Mouse (Mus musculus): ENCODE data around the gene Rere.

Rere gene

DNA sequence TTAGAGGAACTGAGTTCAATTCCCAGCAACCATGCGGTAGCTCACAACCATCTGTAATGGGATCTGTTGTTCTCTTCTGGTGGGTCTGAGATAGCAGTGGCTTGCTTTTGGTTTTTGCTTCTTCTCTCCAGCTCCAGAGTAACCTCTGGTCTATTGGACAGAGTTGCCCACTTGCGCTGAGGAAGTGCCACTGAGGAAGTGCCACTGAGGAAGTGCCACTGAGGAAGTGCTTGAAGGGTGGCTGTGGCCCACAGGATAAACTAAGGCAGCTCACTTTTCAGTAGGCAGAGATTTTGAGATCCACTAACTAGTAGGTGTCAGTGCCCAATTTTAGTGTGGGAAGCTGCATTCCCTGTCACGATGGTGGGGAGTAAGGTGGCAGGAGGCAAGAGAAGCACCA, 327.2 kb downstream of the Rere start:
- DNase-seq (ENCODE audit: low spot score), result no peak

DNA sequence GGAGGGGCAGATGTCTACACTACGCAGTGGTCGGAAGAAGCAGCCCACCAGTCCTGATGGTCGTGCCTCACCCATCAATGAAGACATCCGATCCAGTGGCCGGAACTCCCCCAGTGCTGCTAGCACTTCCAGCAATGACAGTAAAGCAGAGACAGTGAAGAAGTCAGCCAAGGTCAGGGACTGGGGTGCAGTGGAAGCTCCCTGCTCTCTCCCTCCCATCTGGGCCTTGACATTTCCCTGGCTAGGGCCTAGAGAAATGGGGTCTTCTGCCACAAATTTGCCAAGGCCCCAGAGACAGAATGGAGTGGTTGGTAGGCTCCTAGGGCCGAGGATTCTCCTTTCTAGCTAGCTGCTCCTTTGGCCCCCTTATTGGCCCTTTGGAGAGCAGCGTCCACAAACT, 332.3 kb downstream of the Rere start:
- DNase-seq (ENCODE audit: low spot score), result no peak

DNA sequence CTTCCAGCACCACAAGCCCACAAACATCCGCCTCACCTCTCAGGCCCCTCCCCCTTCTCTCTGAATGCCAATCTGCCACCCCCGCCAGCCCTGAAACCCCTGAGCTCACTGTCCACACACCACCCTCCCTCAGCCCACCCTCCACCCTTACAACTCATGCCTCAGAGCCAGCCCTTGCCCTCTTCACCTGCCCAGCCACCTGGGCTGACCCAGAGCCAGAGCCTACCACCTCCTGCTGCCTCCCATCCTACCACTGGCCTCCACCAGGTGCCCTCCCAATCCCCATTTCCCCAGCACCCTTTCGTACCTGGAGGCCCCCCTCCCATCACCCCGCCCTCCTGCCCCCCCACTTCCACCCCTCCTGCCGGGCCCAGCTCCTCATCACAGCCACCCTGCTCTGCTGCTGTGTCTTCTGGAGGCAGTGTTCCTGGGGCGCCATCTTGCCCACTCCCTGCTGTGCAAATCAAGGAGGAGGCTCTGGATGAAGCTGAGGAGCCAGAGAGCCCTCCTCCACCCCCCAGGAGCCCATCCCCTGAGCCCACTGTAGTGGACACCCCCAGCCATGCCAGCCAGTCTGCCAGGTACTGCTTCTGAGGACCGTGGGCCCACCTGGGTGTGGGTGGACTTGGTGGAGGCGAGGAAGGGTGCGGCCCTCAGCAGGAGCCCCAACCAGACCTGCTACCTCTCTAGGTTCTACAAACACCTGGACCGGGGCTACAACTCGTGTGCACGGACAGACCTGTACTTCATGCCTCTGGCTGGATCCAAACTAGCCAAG, 334.0 kb downstream of the Rere start:
- DNase-seq (ENCODE audit: low spot score), result no peak

DNA sequence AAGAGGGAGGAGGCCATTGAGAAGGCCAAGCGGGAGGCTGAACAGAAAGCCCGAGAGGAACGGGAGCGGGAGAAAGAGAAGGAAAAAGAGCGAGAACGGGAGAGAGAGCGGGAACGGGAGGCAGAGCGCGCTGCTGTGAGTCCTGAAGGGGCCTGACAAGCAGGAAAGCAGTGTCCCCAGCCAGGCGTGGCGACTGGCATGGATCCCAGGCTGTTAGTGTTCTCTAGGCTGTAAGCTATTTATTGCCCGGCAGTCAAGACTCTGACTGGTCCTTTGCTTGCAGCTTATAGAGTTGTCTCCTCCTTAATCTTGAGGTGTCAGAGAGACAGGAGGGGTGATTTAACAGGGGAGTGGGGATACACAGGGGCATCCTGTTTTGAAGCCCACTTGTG, 334.6 kb downstream of the Rere start:
- DNase-seq (ENCODE audit: low spot score), result peak; percentile 25

DNA sequence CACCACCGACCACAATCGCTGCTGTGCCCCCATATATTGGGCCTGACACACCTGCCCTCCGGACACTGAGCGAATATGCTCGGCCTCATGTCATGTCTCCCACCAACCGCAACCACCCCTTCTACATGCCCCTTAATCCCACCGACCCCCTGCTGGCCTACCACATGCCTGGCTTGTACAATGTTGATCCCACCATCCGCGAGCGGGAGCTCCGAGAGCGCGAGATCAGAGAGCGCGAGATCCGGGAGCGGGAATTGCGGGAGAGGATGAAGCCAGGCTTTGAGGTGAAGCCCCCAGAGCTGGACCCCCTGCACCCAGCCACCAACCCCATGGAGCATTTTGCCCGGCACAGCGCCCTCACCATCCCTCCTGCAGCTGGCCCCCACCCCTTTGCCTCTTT, 335.4 kb downstream of the Rere start:
- no peak for DNase-seq (ENCODE audit: low spot score)

DNA sequence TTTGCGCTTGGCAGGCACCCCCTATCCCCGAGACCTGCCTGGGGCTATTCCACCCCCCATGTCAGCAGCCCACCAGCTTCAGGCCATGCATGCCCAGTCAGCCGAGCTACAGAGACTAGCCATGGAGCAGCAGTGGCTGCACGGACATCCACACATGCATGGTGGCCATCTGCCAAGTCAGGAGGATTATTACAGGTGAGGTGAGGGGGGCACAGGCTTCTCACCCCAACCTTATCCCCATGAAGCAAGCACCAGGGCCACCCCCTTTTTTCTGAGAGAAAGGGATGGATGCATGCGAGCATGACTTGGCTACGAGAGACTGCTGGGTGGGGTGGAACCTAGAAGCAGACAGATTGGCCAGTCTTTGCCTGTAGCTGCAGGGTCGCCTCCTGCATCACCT, 337.6 kb downstream of the Rere start:
- no peak for DNase-seq (ENCODE audit: low spot score)

DNA sequence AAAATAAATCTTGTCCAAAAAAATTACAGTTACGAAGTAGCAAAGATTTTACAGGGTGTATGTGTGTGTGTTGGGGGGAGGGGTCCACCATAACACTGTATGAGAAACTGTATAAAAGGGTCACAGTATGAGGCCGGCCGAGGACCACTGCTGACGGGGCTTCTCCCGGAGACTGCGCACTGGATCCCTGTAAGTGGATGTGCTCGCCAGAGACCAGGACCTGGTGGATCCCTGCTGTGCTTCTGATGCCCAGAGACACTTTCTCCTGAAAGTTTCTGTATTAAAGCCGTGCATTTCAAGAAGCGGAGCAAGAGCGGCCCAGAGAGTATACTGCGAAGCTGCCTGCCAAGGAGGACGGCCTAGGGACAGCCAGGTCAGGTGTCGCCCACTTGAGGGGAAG, 341.2 kb downstream of the Rere start:
- no peak for DNase-seq (ENCODE audit: low spot score)

DNA sequence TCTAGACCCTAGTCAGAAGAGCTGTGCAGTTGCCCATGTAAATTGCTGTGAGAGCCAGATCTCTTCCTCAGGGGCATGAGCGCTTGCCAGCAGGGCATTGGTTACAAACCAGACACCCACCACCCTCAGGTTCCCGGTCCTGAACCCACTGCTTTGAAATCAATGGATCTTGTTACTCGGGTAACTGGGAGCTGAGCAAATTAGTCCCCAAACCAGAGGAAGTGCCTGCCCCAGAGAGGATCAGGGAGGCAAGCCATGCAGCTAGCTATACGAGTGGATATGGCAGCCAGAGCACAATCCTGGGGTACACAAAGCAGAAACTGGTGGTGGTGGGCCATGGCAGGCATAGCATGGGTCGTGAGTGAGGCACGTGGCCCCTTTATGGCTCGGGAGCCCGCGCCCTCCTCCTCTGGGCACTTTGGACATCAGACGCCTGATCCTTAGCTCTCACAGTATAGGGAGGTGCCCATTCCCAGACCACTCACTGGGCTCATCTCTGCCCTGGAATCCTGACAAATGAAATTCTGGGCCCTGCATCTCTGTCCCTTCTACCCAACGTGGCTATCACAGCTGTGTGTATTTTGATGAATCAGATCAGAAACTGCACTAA, 342.9 kb downstream of the Rere start:
- DNase-seq (ENCODE audit: low spot score), result no peak

DNA sequence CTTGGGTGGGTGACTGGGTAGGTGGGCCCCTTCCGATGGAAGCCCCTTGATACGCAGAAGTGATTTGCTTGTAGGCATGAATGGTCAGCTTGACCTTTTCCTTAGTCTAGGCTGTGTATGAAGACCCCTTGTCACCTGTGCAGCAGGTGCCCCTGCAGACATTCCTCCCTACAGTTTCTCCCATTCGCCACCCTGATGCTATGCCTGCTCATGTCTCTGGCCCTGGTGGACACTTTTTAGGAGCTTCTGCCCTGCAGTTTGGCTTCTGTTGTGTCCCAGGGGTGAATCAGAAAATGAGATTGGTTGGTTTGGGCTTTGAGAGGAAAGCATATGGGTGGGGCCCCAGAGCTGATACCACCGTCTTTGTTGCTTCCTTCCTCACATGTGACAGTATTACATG, 343.5 kb downstream of the Rere start:
- no peak for DNase-seq (ENCODE audit: low spot score)

DNA sequence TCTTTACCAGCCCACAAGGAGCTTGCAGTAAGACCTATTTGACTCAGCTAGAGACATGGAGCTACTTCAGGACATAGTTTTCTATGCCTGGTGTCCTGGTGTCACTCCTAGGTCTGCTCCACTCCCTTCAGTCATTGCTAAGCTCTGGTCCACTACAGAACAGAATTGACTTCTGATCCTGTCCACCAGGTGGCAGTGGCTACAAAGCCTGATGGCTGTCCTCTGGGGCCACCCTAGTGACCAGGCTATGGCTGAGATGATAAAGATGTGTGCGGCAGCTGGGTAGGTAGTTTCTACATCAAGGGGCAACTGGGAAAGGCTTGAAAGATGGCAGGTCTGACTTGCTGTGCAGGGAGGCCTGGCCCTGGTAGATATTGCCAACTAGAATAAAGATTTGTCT, 344.0 kb downstream of the Rere start:
- DNase-seq (ENCODE audit: low spot score), result peak; percentile 56

DNA sequence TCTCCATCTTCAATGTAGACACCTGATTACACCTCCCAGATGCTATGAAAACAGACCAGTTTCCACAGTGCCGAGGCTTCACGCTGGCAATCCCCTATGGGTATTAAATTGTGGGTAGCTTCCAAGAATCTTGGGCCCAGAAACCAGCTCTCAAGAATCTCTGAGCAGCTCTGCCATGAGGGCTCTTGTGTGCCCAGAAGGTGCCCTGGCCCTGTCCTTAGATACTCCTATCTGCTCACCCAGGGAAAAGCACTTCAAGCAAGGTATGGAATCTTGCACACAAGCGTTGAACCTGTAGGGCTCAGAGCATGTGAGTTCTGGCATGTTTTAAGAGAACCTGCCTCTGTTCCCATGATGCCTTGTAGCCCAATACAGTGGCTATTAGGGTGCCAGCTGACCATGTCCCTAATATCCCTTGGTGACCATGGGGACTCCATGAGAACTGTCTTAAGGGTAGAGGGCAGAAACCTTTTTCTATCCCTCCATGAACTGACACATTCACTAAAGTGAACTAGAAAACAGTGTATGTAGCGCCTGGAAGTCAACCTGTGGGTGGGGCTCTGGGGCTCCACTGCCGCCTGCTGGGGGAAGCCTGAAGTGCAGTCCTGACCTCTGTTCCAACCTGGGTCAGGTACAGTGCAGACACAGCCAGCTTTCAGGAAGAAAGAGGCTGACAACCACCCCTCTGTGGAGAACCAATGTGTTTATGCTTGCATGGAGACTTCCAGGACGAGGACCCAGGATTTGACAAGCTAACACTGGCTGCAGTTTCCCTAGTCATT, 344.7 kb downstream of the Rere start:
- peak; percentile 66 for DNase-seq (ENCODE audit: low spot score)

DNA sequence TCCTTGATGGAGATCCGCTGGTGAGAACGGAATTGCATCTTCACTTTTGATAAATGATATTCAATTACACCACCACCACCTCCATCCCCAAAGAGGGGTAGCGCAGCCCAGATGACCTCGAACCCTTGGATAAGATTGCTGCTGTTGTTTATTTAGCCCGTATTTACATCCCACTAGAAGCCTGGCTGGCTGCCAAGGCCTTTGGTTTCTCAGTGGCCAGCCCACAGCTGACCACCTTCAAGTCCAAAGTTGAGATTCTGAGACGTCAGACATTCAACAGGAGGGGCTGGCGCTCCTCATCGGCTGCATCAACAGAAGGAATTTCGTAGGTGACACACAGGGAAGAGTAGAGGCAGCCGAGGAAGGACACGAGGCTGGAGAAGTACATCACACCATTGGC, 347.8 kb downstream of the Rere start:
- no peak for DNase-seq (ENCODE audit: low spot score)

DNA sequence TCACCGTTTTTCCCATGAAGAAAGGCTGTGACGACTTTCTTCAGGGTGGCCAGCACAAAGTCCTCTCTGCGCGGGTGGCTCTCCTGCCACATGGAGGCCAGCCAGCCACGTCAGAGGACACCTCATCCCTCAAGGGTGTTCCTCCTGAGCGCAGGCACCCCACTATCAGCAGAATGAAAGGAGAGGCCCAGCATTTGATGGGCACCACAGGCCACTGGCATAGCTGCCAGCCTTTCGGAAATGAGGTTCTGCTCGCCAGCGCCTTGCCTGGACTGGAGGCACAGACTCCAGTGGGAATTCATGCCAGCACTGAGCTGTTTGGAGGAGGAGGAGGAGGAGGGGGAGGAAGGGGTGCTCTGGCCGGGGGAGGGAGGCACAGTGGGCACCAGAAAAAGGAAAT, 354.1 kb downstream of the Rere start:
- no peak for DNase-seq (ENCODE audit: low spot score)

DNA sequence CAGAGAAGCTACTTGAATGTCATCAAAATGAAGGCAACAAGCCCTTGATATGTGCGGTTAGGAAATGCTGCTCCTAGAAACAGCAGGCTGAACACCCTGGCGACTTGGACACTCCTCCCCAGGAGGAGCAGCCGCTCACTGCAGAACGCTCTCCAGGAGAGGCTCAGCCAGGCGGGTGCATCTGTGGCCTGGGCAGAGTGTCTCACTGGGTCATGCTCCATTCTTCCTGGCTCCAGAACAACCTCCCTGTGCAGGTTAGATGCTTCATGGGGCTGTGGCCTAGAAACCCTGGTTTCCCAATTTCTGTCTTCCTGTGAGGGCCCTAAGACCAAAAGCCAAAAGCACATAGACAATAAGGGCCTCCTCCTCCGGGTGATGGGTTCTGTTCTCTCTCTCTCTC, 355.2 kb downstream of the Rere start:
- DNase-seq (ENCODE audit: low spot score), result no peak

DNA sequence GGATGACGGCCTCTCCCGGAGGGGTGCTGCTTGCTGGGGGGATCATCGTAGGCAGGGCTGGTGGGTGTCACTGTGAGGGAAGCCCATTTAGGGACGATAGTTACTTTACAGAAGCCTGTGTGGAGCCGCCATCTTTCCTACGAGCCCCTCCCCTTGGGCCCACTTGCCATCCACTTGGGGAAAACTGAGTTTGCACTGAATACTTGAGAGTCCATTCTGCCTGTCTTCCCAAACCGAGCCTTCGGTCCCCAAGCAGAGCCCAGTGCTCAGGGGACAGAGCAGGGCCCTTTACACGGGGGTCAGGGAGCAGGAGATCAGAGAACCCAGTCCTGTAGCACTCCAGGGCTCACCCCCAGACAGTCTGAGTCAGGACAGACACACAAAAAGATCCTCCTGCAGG, 362.9 kb downstream of the Rere start:
- DNase-seq (ENCODE audit: low spot score), result no peak

DNA sequence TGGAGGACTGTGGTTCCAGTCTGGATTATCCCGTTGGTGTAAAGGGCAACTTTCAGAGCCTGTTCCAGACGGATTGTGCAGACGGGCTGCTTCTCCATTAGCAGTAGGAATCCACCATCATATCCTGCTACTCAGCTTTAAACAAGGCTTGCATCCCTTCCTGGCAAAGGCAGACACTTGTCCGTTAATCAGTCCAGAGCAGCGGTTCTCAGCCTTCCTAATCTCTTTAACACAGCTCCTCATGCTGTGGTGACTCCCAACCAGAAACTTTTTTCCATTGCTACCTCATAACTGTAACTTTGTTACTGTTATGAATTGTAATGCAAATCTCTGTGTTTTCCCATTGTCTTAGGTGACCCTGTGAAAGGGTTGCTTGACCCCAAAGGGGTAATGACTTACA, 367.9 kb downstream of the Rere start:
- DNase-seq (ENCODE audit: low spot score), result no peak

DNA sequence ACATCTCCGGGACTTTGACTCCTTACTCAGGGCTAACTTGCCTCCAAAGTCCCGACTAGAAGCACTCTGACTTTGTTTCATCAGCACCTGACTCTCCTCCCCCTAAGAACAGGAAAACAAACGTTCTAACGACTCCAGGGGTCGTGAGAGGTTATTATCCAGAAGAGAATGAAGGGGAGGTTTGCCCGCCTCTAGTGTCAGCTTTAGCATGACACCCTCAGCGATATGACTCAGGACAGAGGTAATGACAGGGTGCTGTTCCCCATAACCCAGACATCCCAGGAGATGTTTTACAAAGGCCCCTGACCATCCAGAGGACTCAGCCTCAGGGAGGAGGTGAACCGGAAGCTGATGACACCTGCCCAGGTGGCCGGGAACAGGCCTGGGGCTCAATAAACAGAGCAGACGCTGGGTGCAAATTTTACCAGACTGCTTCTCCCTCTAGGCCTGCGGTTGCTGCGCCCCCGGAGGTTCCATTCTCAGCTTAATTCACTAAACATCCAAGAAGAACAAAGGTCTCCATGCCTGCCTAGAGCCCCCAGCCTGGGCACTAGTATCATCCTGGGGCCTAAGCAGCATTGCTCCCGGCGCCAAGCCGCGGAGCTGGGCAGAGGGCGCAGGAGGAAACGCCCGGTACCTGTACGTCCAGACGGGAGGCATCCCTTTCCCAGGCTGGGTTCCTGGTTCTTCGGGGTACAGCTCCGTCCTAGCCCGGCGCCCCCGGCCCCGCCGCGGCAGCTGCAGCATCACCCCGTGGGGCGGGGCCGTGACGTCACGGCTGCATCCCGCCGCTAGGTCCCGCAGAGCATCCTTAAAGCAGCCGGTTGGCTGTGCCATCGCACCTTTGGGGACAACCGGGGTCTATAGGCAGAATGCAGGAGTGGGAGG, 370.2 kb downstream of the Rere start, which contains the start of gene Slc45a1:
Gene Slc45a1 (minus strand): TSS at position 785 of the 888 bp plus-strand sequence.
- DNase-seq (ENCODE audit: low spot score), result no peak

DNA sequence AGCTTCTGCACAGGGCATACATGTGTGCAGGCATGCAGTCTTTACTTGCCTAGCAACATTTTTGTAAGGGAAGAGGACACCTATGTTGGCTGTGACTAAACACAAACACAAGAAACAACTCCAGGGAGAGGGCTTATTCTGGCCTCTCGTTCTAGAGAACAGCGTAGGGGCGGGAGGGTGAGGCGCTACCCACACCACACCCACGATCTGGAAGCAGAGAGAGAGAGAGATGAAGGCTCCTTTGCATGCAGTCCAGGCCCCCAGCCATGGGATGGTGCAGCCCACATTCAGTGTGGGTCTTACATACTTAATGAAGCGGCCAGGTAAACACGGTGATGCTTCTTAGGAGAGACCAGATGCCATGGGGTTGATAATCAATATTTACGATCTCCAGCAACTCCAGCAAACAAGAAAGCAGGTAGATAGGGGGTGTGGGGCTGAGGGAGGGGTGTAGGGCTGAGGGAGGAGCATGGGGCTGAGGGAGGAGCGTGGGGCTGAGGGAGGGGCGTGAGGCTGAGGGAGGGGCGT, 371.7 kb downstream of the Rere start:
- no peak for DNase-seq (ENCODE audit: low spot score)

DNA sequence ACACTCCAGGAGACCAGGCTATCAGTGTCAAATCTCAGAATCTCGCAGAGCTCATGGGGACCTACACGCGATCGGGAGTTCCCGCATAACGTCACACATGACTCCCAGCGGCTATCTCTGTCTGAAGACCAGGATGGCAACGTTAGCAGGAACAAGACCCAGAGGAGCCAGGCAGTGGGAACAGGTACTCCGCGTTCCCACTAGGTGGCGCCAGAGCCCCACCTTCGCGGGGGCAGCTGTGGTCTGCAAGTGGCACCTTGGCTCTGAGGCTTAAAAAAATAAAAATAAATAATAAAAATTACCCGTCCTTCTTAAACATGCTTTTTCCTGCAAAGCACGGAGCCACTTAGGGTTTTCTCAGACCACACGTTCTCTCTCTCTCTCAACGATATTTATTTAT, 374.5 kb downstream of the Rere start:
- DNase-seq (ENCODE audit: low spot score), result peak; percentile 89

DNA sequence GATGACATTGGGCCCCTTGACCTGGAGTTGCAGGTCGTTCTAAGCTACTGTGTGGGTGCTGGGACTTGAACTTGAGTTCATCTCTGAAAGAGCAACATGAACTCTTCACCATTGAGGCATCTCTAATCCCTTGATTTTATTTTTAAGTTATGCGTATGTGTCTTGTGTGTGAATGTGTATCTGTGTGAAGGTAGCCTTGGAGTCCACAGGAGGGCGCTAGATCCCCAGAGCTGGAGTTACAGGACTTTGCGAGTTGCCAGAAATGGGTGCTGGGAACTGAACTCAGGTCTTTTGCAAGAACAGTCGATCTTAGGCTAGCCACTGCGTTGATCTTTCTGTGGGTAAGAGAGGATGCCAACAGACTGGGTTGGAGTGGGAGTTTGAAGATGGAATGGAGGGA, 375.1 kb downstream of the Rere start:
- no peak for DNase-seq (ENCODE audit: low spot score)

DNA sequence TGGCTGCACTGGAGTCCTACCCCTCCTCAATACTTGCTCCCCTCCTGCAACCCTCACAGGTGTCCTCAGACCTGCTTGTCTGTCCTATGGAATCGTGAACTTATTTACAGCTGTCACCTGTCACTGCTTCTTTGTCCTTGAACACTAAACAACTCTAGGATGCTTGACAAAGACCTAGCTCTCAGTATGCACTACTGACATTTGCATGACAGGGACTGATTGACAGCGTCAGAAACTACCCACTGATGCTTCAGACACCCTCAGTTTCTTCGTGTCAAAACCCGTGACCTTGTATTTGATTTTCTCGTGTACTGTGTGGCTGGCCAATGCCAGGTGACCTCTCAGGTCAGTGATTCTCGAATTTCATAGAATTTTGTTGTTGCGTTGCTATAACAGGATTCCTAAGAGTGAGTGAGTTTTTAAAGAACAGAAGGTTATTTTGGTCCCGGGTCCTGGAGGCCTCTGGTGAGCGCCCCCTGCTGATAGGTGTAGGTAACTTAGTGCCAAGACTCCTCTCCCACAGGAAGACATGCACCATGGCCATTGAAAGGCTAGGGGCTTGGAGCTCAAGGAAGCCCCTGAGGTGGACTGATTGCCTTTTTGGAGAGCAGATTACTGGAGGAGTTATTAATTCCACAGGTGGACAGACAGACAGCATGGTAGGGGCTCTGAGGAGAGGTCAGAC, 378.6 kb downstream of the Rere start:
- no peak for DNase-seq (ENCODE audit: low spot score)

Data from ovary, postnatal 14 days (tissue).